Mouse (Mus musculus) heart, embryonic 10.5 days (tissue): ENCODE data around the gene Phb2. TPM values are rescaled to one million over a fixed set of nuclear protein-coding genes. Genes with fewer than 3 reads are reported as not detected.

ENCODE experiments used
- DNase-seq: peaks from one replicate; pipeline ENCODE4 v3.0.0-alpha.2; 2017; ENCODE audit warnings: low spot score
- H3K27ac ChIP-seq: fragments of 300-500 bp; sonication (generic); 2 replicates; pipeline ENCODE4 v1.5.1; 2016; ENCODE audit warnings: mild to moderate bottlenecking
- H3K27me3 ChIP-seq: fragments of 300-500 bp; sonication (generic); 2 replicates; pipeline ENCODE4 v1.6.1; 2016; ENCODE audit warnings: mild to moderate bottlenecking; ENCODE audit not compliant: poor library complexity, insufficient read depth, severe bottlenecking
- H3K36me3 ChIP-seq: fragments of 300-500 bp; sonication (generic); 2 replicates; pipeline ENCODE4 v1.6.1; 2016; ENCODE audit warnings: mild to moderate bottlenecking, moderate library complexity
- H3K4me1 ChIP-seq: fragments of 300-500 bp; sonication (generic); 2 replicates; pipeline ENCODE4 v1.6.1; 2016; ENCODE audit warnings: mild to moderate bottlenecking
- H3K4me3 ChIP-seq: fragments of 300-500 bp; sonication (generic); 2 replicates; pipeline ENCODE4 v1.5.1; 2016; ENCODE audit warnings: mild to moderate bottlenecking, moderate library complexity
- H3K9me3 ChIP-seq: fragments of 300-500 bp; sonication (generic); 2 replicates; pipeline ENCODE4 v1.6.1; 2016; ENCODE audit warnings: mild to moderate bottlenecking, moderate library complexity
- WGBS: fragments of 180-500 bp; shearing (Covaris S2); methylation state at CpG from one replicate; pipeline ENCODE4 v1.1.7; 2016; 5-methylcytosine and 5-hydroxymethylcytosine counted together
- polyA plus RNA-seq: library from polyadenylated mRNA; unstranded; fragments of >200 nt; fragmentation: Nextera tagmentation; extraction: Ambion mirVana; gene quantifications from 2 replicates; pipeline ENCODE4 v1.2.1, GENCODE M21; 2016

The Phb2 gene
- polyA plus RNA-seq, 1 experiment from 2014 or later = 483 TPM

DNA sequence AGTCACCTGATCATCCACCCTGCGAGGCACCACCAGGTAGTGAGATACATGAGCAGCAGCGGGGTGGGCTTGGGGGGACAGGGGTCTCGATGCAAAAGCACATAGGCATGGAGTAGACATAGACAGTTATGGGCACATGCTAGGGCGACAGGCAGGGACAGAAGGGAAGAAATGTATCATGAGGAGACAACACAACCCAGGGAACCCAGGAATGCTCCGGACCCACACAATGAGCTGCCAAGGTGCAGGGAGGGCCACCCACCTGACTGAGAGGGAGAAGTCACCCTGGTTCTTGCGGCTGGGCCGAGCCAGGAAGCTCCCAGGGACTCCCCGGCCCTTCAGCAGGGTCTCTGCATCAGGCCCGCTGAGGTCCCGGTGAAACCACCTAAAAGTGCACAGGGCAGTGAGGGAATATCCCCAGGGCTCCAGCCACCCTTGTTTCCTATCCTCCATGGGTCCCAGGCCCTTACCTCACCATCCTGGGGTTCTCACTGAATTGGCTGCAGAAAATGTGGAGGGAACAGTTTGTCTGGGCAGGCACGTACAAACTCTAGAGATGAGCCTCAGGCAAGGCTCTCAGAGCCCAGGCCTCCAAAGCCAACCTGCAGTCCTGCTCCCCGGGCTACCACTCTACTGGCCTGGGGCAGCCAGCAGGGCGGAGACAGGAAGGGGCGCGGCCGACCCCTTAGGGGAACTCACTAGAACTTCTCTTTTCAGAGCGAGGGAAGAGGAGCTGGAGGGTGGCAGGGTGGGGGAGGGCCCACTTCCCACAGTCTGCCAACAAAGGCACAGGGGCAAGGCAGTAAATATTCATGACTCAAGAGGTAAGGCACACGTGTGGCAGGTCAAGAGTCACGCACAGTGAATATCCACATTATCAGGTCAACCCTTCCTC lies 20.6 kb downstream of the Phb2 start:
- no peak for DNase-seq
- Histone ChIP-seq H3K4me3 (no peak overlapping the region), H3K4me1 (peaks cover 14% of the 10 kb centered on the region), H3K27ac (peak overlapping the region; percentile 72), H3K9me3 (no peaks in the 10 kb centered on the region), H3K36me3 (no peaks in the 10 kb centered on the region), H3K27me3 (peaks cover 8% of the 10 kb centered on the region; the same call in 1 of the 2 replicates)
- 50% methylated on average over 19 of the region's 19 CpGs for WGBS

- WGBS = 91% methylated on average over 3 of the region's 3 CpGs
- no peak overlapping the region for H3K4me3 ChIP-seq
- H3K36me3 ChIP-seq = no peaks in the 10 kb centered on the region
- H3K27me3 ChIP-seq = peaks cover 8% of the 10 kb centered on the region; the same call in 1 of the 2 replicates
- DNase-seq = no peak
- peaks cover 29% of the 10 kb centered on the region for H3K4me1 ChIP-seq
- H3K9me3 ChIP-seq = no peaks in the 10 kb centered on the region
- no peak overlapping the region for H3K27ac ChIP-seq
These were observed 22.3 kb downstream of the Phb2 start for GRCm38 (mm10) chr6:124734417-124734816.

GRCm38 (mm10) chr6:124737040-124737439 lies 24.9 kb downstream of the Phb2 start:
- Histone ChIP-seq H3K27ac (no peak overlapping the region), H3K4me3 (no peak overlapping the region), H3K36me3 (no peaks in the 10 kb centered on the region), H3K9me3 (no peaks in the 10 kb centered on the region), H3K4me1 (peaks cover 38% of the 10 kb centered on the region), H3K27me3 (peaks cover 8% of the 10 kb centered on the region; the same call in 1 of the 2 replicates)
- DNase-seq = no peak
- 87% methylated on average over 11 of the region's 11 CpGs for WGBS

GRCm38 (mm10) chr6:124738511-124739023 lies 26.4 kb downstream of the Phb2 start, which contains the start of gene Ptpn6:
Gene Ptpn6 (minus strand): TSS chr6:124738714.
- Histone ChIP-seq H3K4me3 (peak within 1 kb of the TSS; percentile 29), H3K4me1 (peaks cover 28% of the 10 kb centered on the region), H3K36me3 (peaks cover 9% of the 10 kb centered on the region), H3K9me3 (no peaks in the 10 kb centered on the region), H3K27ac (0 out of 2 replicates have a peak within 1 kb of the TSS, but pooled peaks have one; percentile 31), H3K27me3 (no peaks in the 10 kb centered on the region)
- no peak for DNase-seq
- WGBS = 25% methylated on average over 15 of the region's 15 CpGs

GRCm38 (mm10) chr6:124739231-124739796 lies 27.2 kb downstream of the Phb2 start:
- H3K27ac ChIP-seq = peak overlapping the region; percentile 98; the same call in 1 of the 2 replicates
- no peaks in the 10 kb centered on the region for H3K27me3 ChIP-seq

DNA sequence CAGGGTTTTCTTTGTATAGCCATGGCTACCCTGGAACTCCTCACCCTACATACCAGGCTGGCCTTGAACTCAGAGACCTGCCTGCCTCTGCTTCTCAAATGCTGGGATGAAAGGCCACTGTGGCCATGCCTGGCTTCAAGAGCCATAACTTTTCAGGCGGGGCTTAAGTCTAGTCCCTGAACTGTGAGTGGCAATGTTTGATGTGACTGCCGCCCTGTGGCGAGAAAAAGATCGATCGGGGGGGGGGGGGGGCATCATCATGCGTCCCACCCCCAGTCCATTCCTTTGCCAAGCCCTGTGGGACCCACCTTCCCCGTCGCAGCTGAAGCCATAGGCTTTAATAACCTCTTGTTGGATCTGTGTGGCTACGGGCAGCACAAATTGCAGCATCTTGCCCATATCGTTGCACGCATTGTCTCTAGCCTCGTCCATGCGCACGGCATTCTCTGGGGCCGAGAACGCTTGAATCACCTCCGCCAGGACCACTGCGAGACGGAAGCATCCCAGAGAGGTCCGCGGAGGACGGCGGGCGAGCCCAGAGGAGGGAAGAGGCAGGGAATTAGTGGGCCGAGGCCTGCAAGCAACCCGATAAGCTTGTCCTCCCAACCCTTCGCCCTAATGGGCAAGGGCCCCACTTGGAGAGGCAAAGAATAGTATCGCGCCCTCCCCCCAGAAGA lies 28.2 kb downstream of the Phb2 start:
- Histone ChIP-seq H3K4me1 (peaks cover 36% of the 10 kb centered on the region), H3K27ac (peak overlapping the region; percentile 98), H3K27me3 (no peaks in the 10 kb centered on the region), H3K9me3 (no peaks in the 10 kb centered on the region), H3K4me3 (peak overlapping the region; percentile 72), H3K36me3 (peaks cover 22% of the 10 kb centered on the region)
- 1% methylated on average over 29 of the region's 29 CpGs for WGBS
- DNase-seq = peak; percentile 87

More at GRCm38 (mm10) chr6:124739231-124739796, 27.2 kb downstream of the Phb2 start:
- Histone ChIP-seq H3K9me3 (no peaks in the 10 kb centered on the region), H3K4me3 (no peak overlapping the region), H3K36me3 (peaks cover 14% of the 10 kb centered on the region), H3K4me1 (peaks cover 28% of the 10 kb centered on the region)
- no peak for DNase-seq
- WGBS = 81% methylated on average over 10 of the region's 10 CpGs

GRCm38 (mm10) chr6:124740888-124741761 lies 29.0 kb downstream of the Phb2 start, which contains the start of gene Grcc10:
Gene Grcc10 (minus strand): TSS chr6:124741374.
- Histone ChIP-seq H3K9me3 (no peaks in the 10 kb centered on the region), H3K4me1 (peaks cover 41% of the 10 kb centered on the region), H3K27ac (peak within 1 kb of the TSS; percentile 98), H3K4me3 (peak within 1 kb of the TSS; percentile 72), H3K36me3 (peaks cover 22% of the 10 kb centered on the region), H3K27me3 (no peaks in the 10 kb centered on the region)
- peak; percentile 98 for DNase-seq
- under 1% methylated on average over 41 of the region's 41 CpGs for WGBS

DNA sequence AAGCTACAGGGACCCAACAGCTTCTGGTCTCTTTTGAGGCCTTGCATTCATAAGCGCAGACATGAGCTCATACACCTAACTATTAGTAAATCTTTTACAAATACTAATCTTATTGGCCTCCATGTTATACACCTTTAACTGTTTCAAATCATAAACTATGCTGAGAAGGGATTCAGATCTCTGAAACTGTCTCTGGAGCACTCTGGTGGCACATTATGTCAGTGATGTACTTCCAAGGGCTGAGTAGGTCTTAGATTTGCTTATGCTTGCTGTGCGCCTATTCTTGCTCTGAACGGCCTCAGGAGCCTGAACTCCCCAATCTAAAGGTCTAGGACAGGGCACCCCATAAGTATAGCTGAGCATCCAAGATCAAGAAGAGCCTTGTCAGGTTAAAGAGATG lies 29.7 kb downstream of the Phb2 start:
- WGBS = 74% methylated on average over 3 of the region's 3 CpGs
- Histone ChIP-seq H3K27ac (peak overlapping the region; percentile 98), H3K27me3 (no peaks in the 10 kb centered on the region), H3K36me3 (peaks cover 22% of the 10 kb centered on the region), H3K4me3 (peak overlapping the region; percentile 72), H3K4me1 (peaks cover 48% of the 10 kb centered on the region), H3K9me3 (no peaks in the 10 kb centered on the region)
- DNase-seq = no peak

DNA sequence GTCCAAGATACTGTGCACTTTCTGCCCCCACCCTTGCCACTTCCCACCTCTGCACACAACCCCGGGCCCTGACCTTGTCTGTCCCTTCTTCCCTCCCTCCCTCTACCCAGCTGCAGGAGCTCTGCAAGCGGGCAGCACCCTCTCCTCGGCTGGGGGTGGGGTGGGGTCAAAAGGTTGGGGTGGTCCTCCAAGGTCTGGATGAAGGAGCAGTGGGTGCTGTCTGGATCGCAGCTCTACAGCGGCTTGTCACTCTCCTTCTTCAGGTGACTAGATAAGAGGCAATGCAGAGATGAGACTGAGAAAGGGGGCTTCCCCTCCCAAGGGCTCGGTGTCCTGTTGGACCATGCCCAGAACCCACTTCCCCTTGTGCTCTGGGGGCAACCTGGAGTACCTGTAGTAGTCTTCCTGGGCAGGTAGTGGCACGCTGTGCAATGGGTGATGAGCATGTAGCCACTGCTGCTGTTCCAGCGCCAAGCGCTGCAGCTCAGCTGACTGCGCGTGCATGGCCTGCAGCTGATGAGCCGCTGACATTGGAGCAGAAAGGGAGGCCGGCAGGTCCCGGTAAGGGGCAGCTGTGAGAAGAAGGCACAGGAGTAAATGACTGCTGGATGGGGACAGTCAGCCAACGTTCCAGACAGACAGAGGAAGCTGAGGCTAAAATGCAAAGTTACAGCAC lies 30.8 kb downstream of the Phb2 start:
- Histone ChIP-seq H3K4me1 (peaks cover 50% of the 10 kb centered on the region), H3K9me3 (no peaks in the 10 kb centered on the region), H3K27me3 (no peaks in the 10 kb centered on the region), H3K4me3 (no peak overlapping the region), H3K36me3 (peaks cover 34% of the 10 kb centered on the region), H3K27ac (no peak overlapping the region)
- no peak for DNase-seq
- 89% methylated on average over 15 of the region's 15 CpGs for WGBS

- 86% methylated on average over 8 of the region's 8 CpGs for WGBS
- Histone ChIP-seq H3K4me1 (peaks cover 43% of the 10 kb centered on the region), H3K27ac (no peak overlapping the region), H3K9me3 (no peaks in the 10 kb centered on the region), H3K36me3 (peaks cover 40% of the 10 kb centered on the region), H3K27me3 (no peaks in the 10 kb centered on the region), H3K4me3 (no peak overlapping the region)
- no peak for DNase-seq
These were observed 31.5 kb downstream of the Phb2 start for GRCm38 (mm10) chr6:124743647-124744046.

DNA sequence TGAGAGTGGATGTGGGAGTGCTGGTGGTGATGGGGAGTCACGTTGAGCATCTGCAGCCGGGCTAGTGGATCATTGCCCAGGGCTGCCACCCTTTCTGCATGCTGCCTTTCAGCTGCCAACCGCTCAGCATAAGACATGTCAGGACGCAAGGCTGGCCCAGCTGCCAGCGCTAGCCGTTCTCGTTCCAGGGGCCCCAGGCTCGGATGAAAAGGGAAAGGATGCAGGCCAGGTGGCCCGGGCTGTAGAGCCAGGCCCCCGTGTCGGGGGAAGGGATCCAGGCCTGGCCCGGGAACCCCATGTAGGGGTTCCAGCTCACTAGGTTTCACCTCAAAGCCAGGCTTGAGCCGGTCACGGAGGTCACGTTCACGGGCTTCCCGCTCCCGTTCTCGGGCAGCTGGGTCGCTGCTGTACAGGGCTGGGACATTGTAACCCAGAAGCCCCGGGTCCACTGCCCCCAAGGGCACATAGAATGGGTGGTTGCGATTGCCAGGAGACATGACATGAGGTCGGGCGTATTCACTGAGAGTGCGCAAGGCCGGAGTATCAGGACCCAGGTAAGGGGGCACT lies 32.7 kb downstream of the Phb2 start:
- no peak for DNase-seq
- Histone ChIP-seq H3K36me3 (peaks cover 51% of the 10 kb centered on the region), H3K27me3 (no peaks in the 10 kb centered on the region), H3K9me3 (no peaks in the 10 kb centered on the region), H3K27ac (peak overlapping the region; percentile 95), H3K4me1 (peaks cover 32% of the 10 kb centered on the region), H3K4me3 (peak overlapping the region; percentile 75)
- 69% methylated on average over 26 of the region's 26 CpGs for WGBS
